Mouse (Mus musculus): ENCODE measurements around the gene Fam205a2.
"Not testable (repeated sequence)": the region's sequence is repeated elsewhere in the genome, so short reads cannot be mapped to it uniquely, and the experiment has no call there.

Gene Fam205a2

GRCm38 (mm10) chr4:42528075-42528474, at the start of gene Fam205a2:
Gene Fam205a2 (minus strand): TSS chr4:42528175.
- not testable (repeated sequence) for DNase-seq

Data from cerebellum, postnatal 36 days (tissue).